Mouse (Mus musculus): ENCODE measurements around the gene Rgs7. TPM values are rescaled to one million over a fixed set of nuclear protein-coding genes. Genes with fewer than 3 reads are reported as not detected.

The Rgs7 gene
- total RNA-seq (2021), result under 1 TPM; 0.31 to 0.45 TPM
- long read RNA-seq, experiment 1, partial matches to known transcripts, result 0 of 1 reads
- long read RNA-seq, experiment 1, other reads (novel, unspliced or antisense), result 1 of 1 reads
- long read RNA-seq, experiment 2, result 0 reads

DNA sequence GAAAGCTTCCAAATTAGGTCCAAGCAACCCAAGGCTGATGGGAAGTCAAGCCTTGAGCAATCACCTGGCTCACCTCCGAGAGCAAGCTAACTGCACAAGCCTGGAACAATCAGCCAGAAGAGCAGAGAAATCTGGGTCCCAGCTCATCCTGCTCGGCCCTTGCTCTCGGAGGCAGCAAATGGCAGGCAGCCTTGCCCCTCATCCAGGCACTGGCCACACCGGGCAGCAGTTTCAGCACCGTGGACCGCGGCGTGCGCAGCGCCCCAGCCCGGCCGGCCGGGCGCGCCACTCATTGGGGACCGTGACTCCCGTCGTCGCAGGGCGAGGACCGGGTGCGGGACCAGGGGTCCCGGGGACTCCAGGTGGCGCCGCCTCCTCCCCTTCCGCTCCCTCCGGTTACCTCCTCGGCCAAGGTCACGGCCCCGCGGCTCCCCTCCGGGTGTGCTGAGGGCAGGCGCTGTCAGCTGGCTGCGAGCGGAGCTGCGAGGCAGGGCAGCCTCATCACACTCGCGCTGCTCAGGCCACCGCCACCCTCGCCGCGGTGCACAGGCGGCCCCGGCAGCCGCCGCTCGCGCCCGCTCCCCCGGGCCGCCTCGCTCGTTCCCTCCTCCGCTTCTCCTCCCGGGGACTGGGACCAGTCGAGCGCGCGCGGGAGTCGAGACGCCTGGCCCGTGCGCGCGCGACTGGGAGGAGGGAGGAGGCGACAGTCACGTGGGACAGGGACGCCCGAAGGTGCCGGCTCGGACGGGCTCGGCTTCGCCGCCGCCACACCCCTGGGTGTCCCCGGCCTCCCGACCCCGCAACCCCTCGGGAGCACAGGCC is at the start of gene Rgs7:
TSS of gene Rgs7 (minus strand) at position 640 of the 822 bp plus-strand sequence.
- DNase-seq, result peak; percentile 44

DNA sequence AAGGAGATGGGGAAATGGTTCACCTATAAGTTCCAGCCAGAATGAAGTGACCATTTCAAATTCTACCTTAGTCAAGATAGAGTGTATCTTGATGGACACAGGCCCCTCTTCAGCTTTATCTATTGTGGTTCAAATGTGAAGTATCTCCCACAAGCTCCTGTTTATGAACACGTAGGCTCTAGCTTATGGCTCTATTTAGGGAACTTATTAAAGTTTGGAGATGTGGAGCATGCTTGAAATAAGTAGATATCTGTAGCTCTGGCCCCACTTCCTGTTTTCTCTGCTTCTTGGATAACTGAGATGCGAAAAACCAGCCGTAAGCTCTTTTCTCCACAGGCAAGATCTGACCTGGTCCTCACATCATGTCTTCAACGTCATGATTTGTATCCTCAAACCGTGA is 48.4 kb upstream of the Rgs7 start:
- no peak for DNase-seq

DNA sequence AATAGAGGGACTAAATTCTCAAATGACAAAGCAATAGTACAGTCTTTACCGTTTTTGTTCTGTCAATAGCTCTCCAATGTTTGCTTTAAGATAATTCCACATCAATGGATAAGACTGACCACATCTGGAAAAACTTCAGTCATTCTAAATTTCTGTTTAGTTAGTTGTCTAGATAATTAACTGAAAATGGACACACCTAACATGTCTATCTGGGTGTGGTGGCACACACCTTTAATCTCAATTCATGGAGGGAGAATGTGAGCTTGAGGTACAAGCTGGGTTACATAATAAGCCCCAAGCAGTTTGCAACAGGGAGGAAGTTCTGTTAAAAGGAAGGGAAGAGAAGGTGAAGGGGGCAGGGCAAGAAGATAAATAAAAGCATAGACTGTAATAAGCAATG is 45.0 kb upstream of the Rgs7 start:
- no peak for DNase-seq

DNA sequence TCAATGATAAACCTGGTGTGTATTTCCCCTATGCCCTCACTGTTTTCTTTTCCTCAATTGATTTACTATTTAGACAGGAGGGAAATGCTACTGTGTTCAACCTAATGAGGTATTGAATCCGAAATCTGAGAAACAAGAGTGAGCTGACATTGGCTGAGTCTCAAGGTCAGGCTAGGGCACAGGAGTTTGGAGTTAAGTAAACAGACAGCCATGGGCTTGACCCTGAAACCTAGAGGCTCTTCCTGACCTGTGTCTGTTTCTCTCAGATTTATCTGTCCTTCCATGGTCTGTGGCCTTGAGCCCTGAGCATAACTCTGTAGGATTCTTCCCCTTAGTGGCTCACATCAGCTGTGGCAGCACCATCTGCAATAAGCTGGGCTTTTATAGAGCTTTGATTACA is 37.6 kb upstream of the Rgs7 start:
- no peak for DNase-seq

DNA sequence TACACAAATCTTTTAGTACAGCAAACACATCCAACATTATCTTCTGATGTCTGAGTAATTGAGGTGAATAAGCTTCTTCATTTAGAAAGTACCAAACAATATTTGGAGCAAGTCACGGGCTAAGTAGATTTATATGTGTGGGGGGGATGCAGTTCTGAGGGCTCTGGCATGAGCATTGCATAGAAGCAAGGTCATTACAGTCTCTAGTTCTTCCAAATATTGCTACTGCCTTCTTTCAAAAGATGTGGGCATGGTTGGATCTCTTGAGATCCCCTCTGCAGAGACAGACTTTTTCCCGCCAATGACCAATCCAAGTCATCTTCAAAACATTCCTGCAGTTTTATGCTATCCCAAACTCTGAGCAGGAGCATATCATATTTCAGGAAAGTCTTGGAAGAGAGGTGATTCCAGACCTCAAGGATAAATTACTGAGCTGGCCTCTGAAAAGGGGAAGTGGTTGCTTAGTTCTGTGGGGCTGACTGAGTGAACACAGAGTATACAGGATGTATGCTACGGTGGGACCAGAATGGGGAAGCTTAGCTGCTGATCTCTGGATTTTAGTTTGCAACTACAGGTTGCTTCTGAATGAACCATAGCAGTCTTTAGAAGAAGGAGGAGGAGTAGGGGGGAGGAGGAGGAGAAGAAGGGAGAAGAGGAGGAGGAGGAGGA is 32.5 kb upstream of the Rgs7 start:
- no peak for DNase-seq

DNA sequence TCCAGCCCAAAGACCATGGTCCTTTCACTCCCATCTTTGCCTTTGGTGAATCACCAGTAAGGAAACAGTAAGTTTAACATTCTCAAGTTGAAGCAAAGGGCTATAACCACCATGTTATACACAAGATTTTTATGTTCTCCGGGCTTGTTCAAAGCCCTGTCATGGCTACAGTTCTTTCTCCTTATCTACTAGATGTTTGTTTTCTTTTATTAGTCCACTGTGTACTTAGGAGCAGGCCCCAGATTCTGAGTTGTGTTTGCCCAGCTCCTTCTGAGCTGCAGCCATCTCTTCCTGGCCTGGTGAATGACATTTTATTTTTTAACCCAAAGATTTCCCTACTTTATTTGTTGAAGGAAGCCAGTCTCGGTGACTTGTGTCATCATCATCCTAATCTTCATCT is 31.3 kb upstream of the Rgs7 start:
- no peak for DNase-seq

DNA sequence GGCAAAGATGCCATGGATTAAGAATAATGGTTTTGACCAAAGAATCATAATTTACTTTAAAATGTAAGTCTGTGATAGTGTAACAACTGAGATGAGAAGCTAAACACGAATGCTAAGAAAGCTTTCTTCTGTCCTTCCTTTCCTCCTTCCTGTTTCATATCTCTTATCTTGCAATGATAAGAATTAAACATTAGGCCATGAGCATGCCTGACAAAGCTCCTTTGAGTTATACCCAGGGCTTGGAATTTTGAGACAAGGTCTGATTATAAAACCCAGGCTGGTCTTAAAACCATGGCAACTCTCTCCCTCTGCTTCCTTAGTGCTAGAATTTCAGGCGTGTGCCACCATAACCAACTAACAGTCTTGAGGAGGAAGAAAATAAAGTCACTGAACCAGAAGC is 22.2 kb upstream of the Rgs7 start:
- DNase-seq, result no peak

DNA sequence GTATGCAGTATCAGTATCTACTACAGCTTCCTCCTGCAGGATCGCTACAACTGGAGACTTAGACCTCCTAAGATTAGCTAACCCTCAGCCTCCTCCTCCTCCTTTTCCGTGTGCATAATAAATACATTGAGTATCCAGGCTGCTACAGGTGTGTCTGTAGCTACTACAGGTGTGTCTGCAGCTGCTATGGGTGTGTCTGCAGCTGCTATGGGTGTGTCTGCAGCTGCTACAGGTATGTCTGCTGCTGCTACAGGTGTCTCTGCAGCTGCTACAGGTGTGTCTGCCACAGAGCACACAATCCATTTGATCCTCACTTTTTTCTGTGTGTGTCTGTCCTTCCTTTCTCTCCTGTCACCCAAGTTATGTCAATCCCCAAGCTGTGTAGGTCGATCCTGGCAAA is 19.9 kb upstream of the Rgs7 start:
- no peak for DNase-seq

DNA sequence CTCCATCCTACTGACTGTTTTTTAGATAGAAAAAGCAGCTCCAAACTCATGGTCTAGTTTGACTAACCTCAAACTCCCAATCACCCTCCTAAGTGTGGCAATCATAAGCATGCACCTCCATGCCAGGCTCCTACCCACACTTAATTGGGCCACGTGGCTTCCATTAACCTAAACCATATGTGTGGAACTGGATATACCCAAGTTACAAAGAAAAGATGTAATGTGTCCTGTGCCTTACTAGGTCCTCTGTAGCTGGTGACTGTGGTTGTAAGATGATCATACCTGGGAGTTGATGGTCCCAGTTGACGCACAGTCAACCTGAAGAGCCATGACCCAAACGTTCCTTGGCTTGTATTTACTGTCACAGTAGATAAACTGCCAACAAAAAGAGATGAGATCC is 17.7 kb upstream of the Rgs7 start:
- DNase-seq, result no peak

DNA sequence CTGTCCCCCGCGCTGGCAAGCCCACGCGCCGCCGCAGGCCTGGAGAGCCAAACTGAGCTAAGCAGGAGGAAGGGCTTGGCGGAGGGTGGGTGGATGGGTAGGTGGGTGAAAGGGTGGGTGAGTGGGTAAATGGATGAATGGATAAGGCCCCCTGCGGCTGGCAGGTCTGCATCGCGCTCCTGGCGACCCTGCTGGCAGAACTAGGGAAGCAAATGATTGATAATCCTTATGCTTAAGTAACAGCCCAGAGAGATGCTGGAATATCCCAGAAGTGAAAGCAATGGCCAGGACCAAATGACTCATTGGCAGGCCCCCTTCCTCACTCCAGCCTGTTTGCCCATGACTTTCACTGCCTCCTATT is 363 bp upstream of the Rgs7 start:
- DNase-seq, result no peak

DNA sequence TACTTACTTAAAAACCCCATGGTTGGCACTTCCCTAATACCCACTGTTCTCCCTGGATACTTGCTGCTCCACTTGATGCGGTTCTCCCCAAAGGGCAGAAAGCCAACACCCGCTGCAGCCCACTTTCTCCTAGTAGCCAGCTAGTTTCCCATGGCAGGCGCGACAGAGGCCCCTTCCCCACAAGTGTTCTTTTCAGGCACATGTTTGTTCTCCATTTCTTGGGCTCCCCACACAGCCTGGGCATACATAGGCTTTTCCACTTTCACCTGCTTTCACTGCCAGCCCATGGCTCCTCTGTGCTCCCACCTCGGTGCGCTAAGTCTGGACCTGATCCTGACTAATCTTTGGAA is 814 bp downstream of the Rgs7 start:
- DNase-seq, result no peak

DNA sequence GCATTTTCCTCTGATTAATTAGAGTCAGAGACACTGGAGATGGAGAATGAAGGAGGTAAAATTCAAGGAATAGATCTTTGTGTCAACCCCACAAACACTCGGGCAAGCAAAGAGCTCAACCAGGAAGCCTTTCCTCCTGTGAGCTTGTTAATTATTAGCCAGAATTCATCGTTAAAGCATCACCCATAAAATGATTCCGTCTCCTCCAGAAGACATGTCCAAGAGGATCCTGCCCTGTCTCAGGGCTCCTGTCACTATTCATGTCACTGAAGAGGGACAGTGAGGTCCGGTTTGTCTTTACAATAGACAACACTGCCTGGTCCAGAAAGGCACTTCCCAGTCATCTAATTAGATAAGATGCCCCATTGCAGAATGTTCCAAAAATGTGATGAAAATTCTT is 7.2 kb downstream of the Rgs7 start:
- DNase-seq, result no peak

DNA sequence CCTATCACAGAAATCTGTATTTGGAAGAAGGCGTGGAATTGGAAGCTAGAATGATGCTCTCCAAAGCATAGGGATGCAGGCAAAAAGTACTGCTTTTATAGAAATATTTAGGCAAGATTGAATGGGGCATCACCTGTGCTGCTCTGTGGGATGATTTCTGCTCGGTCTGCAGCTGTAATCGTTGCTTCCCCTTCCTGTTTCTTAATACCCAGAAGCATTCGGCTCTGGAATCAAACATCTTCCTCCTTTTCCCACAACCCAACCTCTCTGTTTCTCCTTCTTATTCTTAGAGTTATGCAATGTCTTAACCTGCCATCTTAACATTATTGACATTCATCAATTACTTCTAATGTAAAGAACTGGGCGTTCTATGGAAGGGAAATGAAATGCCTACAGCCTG is 19.2 kb downstream of the Rgs7 start:
- no peak for DNase-seq

DNA sequence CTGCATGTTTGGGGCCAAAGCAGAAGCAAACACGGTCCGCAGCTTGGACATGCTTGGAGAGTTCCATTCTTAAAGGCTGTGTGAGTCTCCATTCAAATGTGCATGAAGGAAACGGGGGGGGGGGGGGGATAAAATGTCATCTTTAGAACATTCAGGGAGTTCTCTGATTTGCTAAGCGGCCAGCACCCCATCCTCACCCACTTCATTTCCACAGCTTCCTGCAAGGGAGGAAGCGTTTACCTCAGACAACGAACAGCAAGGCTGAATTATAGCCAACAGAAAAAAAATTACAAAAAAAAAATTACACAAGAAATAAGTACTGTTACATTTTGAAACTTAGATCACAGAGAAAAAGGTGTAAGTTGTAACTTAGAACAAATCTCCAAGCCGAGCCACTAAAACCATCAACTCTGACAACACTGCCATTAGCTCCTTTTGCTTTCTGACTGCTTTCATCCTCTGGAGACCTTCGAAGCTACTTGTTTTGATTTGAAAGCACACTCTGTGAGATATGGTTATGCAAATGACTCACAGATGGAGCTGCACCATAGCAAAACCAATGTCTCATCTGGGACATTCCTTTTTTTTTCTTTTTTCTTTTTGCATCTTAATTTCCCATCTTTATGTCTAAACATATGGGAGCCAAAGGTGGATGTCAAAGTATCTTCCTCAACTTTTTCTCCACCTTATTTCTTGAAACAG is 23.1 kb downstream of the Rgs7 start:
- no peak for DNase-seq

DNA sequence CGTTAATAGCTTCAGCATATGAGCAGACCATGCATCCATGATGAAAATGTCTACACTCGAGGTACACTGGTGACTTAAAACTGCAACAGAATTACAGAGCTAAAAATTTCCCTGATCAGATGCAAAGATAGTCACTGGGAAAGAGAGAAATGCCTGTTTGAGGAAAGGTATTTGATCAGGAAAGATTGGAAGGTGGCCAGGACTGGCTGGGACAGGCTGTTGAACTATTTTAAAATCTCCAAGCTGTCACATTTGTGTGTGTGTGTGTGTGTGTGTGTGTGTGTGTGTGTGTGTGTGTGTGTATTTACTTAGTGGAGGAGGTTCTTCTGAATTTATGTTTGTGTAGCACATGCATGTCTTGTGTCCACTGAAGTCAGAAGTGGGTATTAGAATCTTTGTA is 27.7 kb downstream of the Rgs7 start:
- DNase-seq, result no peak

DNA sequence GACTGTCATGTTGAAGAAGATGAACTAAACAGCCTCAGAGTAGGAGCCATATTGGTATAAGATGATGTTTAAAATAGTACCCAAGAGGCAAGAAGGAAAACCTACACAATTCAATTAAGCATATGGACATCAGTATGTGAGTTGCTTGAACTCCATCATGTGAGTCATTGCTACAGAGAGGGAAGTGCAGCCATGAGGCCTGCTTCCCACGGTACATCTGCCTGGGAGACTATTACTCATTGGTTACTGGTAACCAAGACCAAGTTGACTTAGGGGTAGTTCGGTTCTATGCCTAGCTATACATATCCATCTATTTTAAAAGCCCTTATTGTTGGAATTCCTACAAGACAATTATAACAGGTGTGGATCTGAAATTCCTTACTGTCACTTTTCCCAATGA is 29.9 kb downstream of the Rgs7 start:
- no peak for DNase-seq

DNA sequence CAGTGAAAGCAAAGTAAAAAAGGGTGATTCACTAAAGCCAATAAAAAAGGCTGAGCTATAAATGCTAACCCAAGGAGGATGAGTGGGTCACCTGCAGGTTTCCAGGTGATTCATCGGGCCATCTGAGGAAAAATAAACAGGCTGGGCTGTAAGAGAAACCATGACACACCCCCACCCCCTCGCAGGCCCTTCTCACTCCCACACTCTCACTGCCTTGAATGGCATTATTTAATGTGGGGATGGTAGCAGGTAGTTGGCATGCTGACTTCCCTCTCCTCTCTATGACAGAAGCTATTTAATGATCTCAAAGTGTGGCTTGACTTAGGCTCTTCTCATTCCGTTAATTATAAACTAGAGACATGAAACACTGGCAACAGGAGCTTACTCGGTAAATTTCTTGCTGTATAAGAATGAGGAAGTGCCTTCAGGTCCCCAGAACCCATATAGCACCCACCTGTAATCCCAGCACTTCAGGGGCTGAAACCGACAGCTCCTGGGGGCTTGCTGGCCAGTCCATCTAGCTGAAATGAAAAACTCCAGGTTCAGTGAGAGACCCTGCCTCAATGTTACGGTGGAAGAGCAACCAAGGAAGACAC is 38.2 kb downstream of the Rgs7 start:
- DNase-seq, result no peak

DNA sequence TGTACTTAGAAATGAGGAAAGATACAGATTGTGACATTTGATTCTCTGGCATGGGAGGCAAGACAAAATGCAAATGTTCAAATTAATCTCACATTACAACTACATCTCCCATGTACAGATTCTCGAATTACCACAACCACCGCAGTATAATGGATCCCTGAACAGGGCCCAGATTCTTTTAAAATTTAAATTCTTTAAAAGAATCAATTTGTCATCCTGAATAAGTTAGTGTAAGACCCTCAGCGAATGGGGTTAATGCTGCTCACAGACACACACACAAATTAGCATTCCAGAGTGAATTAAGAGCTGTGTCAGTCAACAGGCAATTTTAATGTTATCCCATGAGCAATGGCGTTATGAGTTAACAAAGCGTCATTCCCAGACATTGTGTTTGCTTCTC is 44.3 kb downstream of the Rgs7 start:
- no peak for DNase-seq

DNA sequence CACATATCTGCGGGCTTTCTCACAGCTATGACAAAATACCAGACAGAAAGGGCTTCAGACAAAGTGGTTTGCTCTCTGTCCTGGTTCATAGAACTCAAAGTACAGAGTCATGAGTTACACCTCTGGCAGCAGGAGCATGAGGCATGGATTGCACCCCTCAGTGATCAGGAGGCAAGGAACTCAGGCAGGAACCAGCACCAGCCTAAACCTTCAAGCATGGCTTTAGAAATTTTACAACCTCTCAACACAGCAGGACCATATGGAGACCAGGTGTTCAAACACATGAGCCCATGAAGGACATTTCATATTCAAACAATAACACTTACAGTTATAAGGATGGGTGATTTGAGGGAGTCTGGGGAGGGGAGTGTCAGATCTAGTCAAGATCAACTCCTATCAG is 49.4 kb downstream of the Rgs7 start:
- DNase-seq, result no peak

DNA sequence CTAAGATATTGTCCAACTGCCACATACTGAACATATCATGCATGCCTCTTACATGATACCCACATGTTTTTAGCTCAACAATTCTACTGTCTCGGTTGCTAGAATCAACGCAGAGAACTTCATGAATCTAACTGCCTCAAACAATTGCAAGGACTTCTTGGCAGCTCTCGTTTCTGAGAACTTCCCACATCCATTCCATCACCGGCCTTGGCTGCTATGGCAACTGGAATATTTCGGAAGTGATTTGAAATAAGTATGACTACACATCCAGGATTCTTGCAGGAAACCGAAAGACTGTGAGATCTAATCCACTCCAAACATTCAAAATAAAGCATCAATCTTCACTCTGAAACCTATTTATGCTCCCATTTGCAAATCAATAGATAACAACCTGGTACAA is 50.3 kb downstream of the Rgs7 start:
- DNase-seq, result no peak

DNA sequence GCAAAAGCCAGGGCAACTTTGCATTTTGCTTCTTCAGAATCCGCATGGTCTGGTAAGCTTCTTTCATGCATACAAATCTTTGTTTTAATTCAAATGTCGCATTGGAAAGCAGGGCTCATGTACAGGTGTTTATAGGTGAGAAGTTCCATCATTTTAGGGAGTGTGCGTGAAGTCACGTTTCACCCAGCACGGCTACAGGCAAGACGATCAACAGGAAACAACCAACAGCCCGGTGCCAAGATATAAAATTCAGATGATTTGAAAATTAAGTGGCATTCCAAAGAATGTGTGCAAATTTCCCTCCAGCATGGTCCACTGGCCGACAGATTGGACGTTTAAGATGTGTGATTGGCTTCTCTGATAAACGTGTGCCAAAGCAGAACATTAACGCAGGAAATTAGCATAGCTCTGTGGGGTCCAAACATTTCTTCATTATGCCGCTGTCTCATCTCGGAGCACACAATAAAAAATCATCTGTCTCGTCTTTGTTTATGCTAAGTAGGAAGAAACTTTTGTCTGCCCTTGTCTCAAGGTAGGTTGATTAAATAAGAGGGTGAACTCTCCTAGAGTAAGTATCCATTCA is 58.6 kb downstream of the Rgs7 start:
- DNase-seq, result no peak

DNA sequence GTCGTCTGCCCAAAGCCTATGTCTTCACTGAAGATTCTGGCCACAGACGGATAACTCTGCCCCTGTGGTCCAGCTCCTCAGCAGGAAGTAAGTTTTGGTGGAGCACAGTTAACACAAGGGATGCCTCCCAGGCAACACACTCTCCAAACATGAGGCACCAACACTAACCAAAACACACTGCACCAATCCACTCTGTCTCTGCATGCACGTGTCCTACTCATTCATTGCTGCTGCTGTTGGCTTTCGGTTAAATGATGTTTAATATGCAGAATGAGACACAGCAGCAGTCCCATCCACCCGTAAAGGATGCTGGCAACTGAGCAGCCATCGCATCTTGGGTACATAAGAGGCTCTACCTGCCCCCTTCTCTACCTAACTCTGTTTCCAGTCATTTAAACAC is 59.2 kb downstream of the Rgs7 start:
- no peak for DNase-seq
